ENCODE assay signal across 8 mouse cellular contexts in genomic region chr11:59885217-59885986, GRCm38 (mm10). TPM values are rescaled to one million over a fixed set of nuclear protein-coding genes. Genes with fewer than 3 reads are reported as not detected.
DNase-seq lines count a peak whose midpoint lies in the region; ATAC-seq and TF ChIP-seq lines count a peak whose summit lies in the region.

No protein-coding gene starts in this region.

- peaks cover 15 to 18% of the 10 kb centered on the region in 2 experiments; a peak in 3 of 4 replicates for H3K4me1 ChIP-seq in heart, embryonic 14.5 days (ENCODE audit: control insufficient read depth in 2 of 2, insufficient read depth in 2 of 2, low read length in 2 of 2)
- H3K4me1 ChIP-seq in midbrain, postnatal 0 days (ENCODE audit: insufficient read depth, low read length) = no peaks in the 10 kb centered on the region

- TF ChIP-seq CTCF in midbrain, postnatal 0 days (IDR thresholded peaks at IDR 0.05) = peak; percentile 35; the same call in 1 of the 2 replicates

- ATAC-seq in heart, embryonic 14.5 days (ENCODE audit: insufficient number of reproducible peaks, insufficient read depth, low FRiP score, low read depth) = no peak
- ATAC-seq in midbrain, postnatal 0 days (ENCODE audit: low FRiP score) = no peak

- no peaks in the 10 kb centered on the region for H3K9me3 ChIP-seq in heart, embryonic 14.5 days (ENCODE audit: control insufficient read depth, low read length)
- H3K9me3 ChIP-seq in midbrain, postnatal 0 days (ENCODE audit: low read length) = no peaks in the 10 kb centered on the region

- WGBS in heart, embryonic 14.5 days = 39% methylated on average over 17 of the region's 17 CpGs
- WGBS in midbrain, postnatal 0 days = 62% methylated on average over 17 of the region's 17 CpGs

- peak overlapping the region; percentile 24 for H3K4me2 ChIP-seq in heart, embryonic 14.5 days (ENCODE audit: low read length)
- H3K4me2 ChIP-seq in midbrain, postnatal 0 days (ENCODE audit: low read depth, low read length, poor library complexity, severe bottlenecking) = no peak overlapping the region

- H3K36me3 ChIP-seq in heart, embryonic 14.5 days (ENCODE audit: control insufficient read depth, insufficient read depth, low read length) = no peaks in the 10 kb centered on the region
- no peaks in the 10 kb centered on the region for H3K36me3 ChIP-seq in midbrain, postnatal 0 days (ENCODE audit: insufficient read depth, low read length)

- H3K27ac ChIP-seq in heart, embryonic 14.5 days (replicated peaks in 1 of 2; ENCODE audit: control insufficient read depth in 1 of 2, insufficient read depth in 1 of 2, low read depth in 2 of 2, low read length in 2 of 2) = peak overlapping the region; percentile 50 to 76
- no peak overlapping the region for H3K27ac ChIP-seq in midbrain, postnatal 0 days (ENCODE audit: low read depth, low read length)

- H3K27me3 ChIP-seq in heart, embryonic 14.5 days (ENCODE audit: control insufficient read depth, insufficient read depth, low read length) = no peaks in the 10 kb centered on the region
- no peaks in the 10 kb centered on the region for H3K27me3 ChIP-seq in midbrain, postnatal 0 days (ENCODE audit: insufficient read depth, low read length)

- peak; percentile 23 for DNase-seq in gastrocnemius, adult 18-20 months (ENCODE audit: low spot score)
- DNase-seq in gastrocnemius, postnatal 10 days = no peak
- DNase-seq in adrenal gland, postnatal 10 days = peak; percentile 58
- peak; percentile 52 to 56 for DNase-seq in kidney, postnatal 36 days
- peak; percentile 3 for DNase-seq in midbrain, postnatal 0 days (ENCODE audit: low spot score)
- DNase-seq in right cerebral cortex, postnatal 36 days (ENCODE audit: low spot score in 2 of 2) = no peak
- no peak for DNase-seq in urinary bladder, postnatal 10 days (ENCODE audit: low spot score)

- no peak overlapping the region for H3K4me3 ChIP-seq in heart, embryonic 14.5 days (ENCODE audit: control insufficient read depth in 1 of 2, insufficient read depth in 1 of 2, low read depth in 1 of 2, low read length in 2 of 2)
- H3K4me3 ChIP-seq in midbrain, postnatal 0 days (ENCODE audit: low read depth, low read length) = no peak overlapping the region

- H3K9ac ChIP-seq in heart, embryonic 14.5 days (ENCODE audit: low read length) = peak overlapping the region; percentile 27; the same call in 1 of the 2 replicates
- no peak overlapping the region for H3K9ac ChIP-seq in midbrain, postnatal 0 days (replicated peaks; ENCODE audit: low read length, poor library complexity, severe bottlenecking)

RNA-seq across cellular contexts. Expression of gene Cops3, which starts 45.8 kb away (rescaled TPM):
- 10 to 100 TPM; 85.3 to 89.1 TPM for total RNA-seq in gastrocnemius, adult 18-20 months (2021)
- 10 to 100 TPM; 72.7 to 75.2 TPM for total RNA-seq in gastrocnemius, postnatal 10 days (2021)
- 100 to 1,000 TPM in 1 of 2 experiments, 10 to 100 TPM in 1; 98.7 to 103 TPM for total RNA-seq in adrenal gland, postnatal 10 days (2021)
- polyA plus RNA-seq in heart, embryonic 14.5 days (2014; fragmentation: Nextera tagmentation; extraction: Ambion mirVana) = 163 and 165 TPM in 2 replicates
- 94.1 and 104 TPM in 2 replicates for total RNA-seq in midbrain, postnatal 0 days (2014; rRNA removed)
- 147 and 148 TPM in 2 replicates for polyA plus RNA-seq in midbrain, postnatal 0 days (2015; fragmentation: Nextera tagmentation; extraction: Ambion mirVana)

RNA-seq across cellular contexts. Expression of gene Nt5m, which starts 46.2 kb away (rescaled TPM):
- 10 to 100 TPM; 18.9 to 19.3 TPM for total RNA-seq in gastrocnemius, adult 18-20 months (2021)
- total RNA-seq in gastrocnemius, postnatal 10 days (2021) = 10 to 100 TPM; 15.7 to 19.2 TPM
- 10 to 100 TPM; 31.4 to 34.2 TPM for total RNA-seq in adrenal gland, postnatal 10 days (2021)
- polyA plus RNA-seq in heart, embryonic 14.5 days (2014; fragmentation: Nextera tagmentation; extraction: Ambion mirVana) = 38.8 and 40.1 TPM in 2 replicates
- 72.6 and 86.9 TPM in 2 replicates for total RNA-seq in midbrain, postnatal 0 days (2014; rRNA removed)
- 92.2 and 99.1 TPM in 2 replicates for polyA plus RNA-seq in midbrain, postnatal 0 days (2015; fragmentation: Nextera tagmentation; extraction: Ambion mirVana)

Comparison
In these comparisons a context has a peak if more than half of its experiments do, and no peak if none do; other contexts are left out.
1. DNase-seq: peak in gastrocnemius, adult 18-20 months (single experiment), adrenal gland, postnatal 10 days (single experiment), kidney, postnatal 36 days (2 of 2) and midbrain, postnatal 0 days (single experiment); none in gastrocnemius, postnatal 10 days (single experiment), right cerebral cortex, postnatal 36 days (0 of 2) and urinary bladder, postnatal 10 days (single experiment).